Mouse (Mus musculus): ENCODE measurements around the gene Snrpd3. TPM values are rescaled to one million over a fixed set of nuclear protein-coding genes. Genes with fewer than 3 reads are reported as not detected.

The Snrpd3 gene
- 4.3 and 17.5 TPM in 2 replicates for polyA plus RNA-seq (2012; ENCODE audit: low replicate concordance)

DNA sequence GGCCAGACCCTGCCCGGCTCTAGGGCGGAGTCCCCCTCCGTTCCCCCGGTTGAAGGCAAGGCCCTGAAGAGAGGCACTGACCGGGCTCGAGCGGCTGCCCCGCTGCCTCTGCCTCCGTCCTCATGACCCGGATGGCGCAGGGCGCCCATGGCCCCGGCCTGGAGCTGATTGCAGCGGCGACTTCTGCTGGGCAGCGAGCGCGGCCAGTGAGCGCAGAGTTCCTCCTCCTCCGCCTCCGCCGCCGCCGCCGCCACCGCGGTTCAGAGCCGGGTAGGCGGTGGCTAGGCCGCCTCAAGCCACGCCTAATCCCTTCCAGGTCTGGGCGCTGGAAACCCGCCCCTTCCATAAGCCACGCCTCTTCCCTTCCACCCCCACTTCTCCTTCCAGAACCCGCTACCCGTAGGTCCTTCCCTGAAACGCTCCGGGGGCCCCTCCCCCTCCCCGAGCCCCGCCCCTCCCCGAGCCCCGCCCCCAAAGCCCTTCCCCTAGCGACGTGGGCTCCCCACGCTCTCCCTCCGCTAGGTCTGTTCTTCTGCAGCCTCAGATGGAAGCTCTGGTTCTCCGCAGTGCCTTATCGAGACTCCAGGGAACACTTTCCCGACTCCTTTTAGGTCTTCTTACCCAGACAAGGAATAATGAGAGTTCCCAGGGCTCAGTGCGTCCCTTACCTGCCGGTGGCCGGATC lies at the start of gene Snrpd3:
Gene Snrpd3 (plus strand): TSS at position 479 of the 685 bp plus-strand sequence.

DNA sequence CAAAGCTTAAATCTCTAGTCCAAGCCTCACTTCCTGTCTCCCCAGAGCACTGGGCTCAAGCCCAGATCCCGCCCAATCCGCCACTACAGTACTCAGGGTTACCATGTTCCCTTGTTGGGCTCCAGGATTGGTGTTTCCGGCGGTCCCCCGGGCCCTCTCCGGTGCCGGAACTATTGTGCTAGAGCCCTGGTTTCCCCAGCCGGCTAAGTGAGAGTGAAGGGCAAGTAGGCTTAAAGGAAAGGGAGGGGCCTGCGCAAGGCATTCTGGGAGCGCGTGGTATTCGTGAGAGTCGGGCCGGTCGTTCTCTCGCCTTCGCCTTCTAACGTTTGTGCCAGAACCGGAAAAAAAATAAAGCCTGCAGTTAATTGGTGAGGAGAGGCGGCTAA lies 400 bp downstream of the Snrpd3 start, which contains the start of gene Gucd1:
Gene Gucd1 (minus strand): TSS at position 215 of the 386 bp plus-strand sequence.

DNA sequence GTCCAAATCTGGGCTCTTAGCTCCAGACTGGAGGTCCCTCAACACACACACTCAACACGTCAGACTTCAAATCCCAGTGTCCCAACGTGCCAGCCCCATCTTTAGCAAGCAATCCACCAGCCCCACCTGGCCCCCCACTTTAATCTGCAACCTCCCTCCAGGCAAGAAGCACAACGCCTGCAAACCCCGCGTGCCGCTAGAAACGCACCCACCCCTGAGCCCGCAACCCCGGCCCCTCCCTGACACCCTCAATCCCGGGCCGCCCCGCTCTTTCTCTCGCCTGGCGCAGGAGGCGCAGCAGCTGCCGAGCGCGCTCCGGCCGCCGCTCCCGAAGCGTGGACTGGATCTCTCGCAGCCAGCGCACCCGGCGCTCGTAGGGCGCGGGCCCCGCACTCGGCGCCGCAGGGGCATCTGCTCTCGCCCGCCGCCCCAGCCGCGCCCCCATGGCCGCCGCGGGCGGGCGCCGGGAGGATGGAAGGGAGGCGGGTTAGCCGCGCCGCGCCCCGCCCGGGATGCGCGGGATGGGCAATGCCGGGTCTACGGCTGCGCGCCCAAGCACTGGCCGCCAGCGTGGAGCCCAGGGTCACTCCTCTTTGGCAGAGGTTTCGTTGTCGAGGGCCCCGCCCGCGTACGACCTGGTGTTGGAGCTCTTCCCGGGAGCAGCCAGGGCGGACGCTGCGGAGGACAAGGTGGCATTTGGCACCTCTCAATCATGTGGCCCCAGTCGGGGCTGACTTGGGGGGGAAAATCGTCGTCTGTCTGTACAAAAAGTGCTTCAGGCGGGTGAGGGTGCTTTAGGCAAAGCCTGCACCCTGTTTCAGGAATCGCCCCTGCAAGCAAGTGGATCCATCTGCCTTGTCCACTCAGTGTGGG lies 42.6 kb downstream of the Snrpd3 start, which contains the start of gene Lrrc75b:
Gene Lrrc75b (minus strand): TSS at position 655 of the 873 bp plus-strand sequence.

DNA sequence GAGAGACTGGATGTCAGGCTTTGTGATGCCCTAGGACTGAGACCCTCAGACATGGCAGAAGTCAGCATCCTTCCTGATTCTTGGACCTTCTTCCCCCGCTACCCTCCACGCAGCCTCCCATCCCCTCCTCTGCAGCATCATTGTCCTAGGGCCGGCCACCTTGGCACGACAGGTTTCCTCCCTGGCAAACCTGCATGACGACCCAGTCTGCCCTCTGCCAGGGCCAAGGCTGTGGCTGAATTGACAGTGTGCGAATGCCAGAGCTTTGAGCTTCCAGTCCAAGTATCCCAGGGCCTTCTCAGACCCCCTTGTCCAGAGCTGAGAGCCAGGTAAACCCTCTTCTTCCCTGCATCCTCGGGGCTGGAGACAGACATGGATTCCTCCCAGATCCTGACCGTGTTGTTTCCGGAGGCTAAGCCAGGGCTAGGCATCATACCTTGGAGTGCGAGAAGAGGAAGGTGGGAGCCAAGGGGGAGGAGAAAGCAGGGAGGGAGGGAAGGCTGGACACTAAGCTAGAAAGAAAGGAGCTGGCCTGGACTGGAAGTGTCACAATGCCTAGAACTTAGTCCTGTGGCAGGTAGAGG lies 43.8 kb downstream of the Snrpd3 start, which contains the start of gene Ggt1:
Gene Ggt1 (plus strand): TSS at position 534 of the 584 bp plus-strand sequence.

Other genes with a start within 250 kb of the Snrpd3 start
- 14.9 and 25.4 TPM in 2 replicates for gene Adora2a, start 200.7 kb upstream of the Snrpd3 start, polyA plus RNA-seq (2012; ENCODE audit: low replicate concordance)
- 1.2 and 1.4 TPM in 2 replicates for gene Upb1, start 116.4 kb upstream of the Snrpd3 start, polyA plus RNA-seq (2012; ENCODE audit: low replicate concordance)
- gene Gucd1, start 421 bp downstream of the Snrpd3 start, polyA plus RNA-seq (2012; ENCODE audit: low replicate concordance) = 47.0 and 47.6 TPM in 2 replicates
- 1.7 and 3.1 TPM in 2 replicates for gene Lrrc75b, start 42.8 kb downstream of the Snrpd3 start, polyA plus RNA-seq (2012; ENCODE audit: low replicate concordance)
- 0.73 and 4.3 TPM in 2 replicates for gene Ggt1, start 44.1 kb downstream of the Snrpd3 start, polyA plus RNA-seq (2012; ENCODE audit: low replicate concordance)
- gene Ggt5, start 71.8 kb downstream of the Snrpd3 start, polyA plus RNA-seq (2012; ENCODE audit: low replicate concordance) = 15.6 and 34.5 TPM in 2 replicates
- 1.9 and 4.0 TPM in 2 replicates for gene Susd2, start 126.5 kb downstream of the Snrpd3 start, polyA plus RNA-seq (2012; ENCODE audit: low replicate concordance)
- gene Cabin1, start 246.8 kb downstream of the Snrpd3 start, polyA plus RNA-seq (2012; ENCODE audit: low replicate concordance) = 98.3 and 104 TPM in 2 replicates